In genomic region chr19:47179272-47179809, GRCm38 (mm10) we compare ENCODE assay signal across 7 mouse cellular contexts. TPM values are rescaled to one million over a fixed set of nuclear protein-coding genes. Genes with fewer than 3 reads are reported as not detected.
DNase-seq lines count a peak whose midpoint lies in the region; ATAC-seq and TF ChIP-seq lines count a peak whose summit lies in the region.

No protein-coding gene starts in this region.

- H3K9ac ChIP-seq in midbrain, embryonic 14.5 days (replicated peaks; ENCODE audit: low read length), result peak overlapping the region; percentile 67

- H3K9me3 ChIP-seq in midbrain, embryonic 14.5 days (ENCODE audit: control insufficient read depth, low read length), result peaks cover 3% of the 10 kb centered on the region; the same call in 1 of the 2 replicates

- H3K27me3 ChIP-seq in thymus, adult 2 months (ENCODE audit: control insufficient read depth, insufficient read depth, low read length), result peaks cover 6% of the 10 kb centered on the region
- no peaks in the 10 kb centered on the region for H3K27me3 ChIP-seq in cerebellum, adult 2 months (ENCODE audit: control insufficient read depth, insufficient read depth, low read length)
- peaks cover 12% of the 10 kb centered on the region; the same call in 1 of the 2 replicates for H3K27me3 ChIP-seq in midbrain, embryonic 14.5 days (ENCODE audit: control insufficient read depth, insufficient read depth, low read length)

- no peak overlapping the region for H3K27ac ChIP-seq in thymus, adult 2 months (ENCODE audit: control insufficient read depth, insufficient read depth, low read length)
- peak overlapping the region; percentile 30 for H3K27ac ChIP-seq in cerebellum, adult 2 months (ENCODE audit: insufficient read depth, low read length)
- H3K27ac ChIP-seq in midbrain, embryonic 14.5 days (replicated peaks; ENCODE audit: low read depth, low read length), result peak overlapping the region; percentile 72

- WGBS in thymus, adult 2 months, result 4% methylated on average over 42 of the region's 42 CpGs
- WGBS in cerebellum, adult 2 months, result under 1% methylated on average over 42 of the region's 42 CpGs
- under 1% methylated on average over 38 of the region's 42 CpGs for WGBS in midbrain, embryonic 14.5 days

- peak overlapping the region; percentile 93 for H3K4me2 ChIP-seq in midbrain, embryonic 14.5 days (ENCODE audit: low read length)

- peaks cover 10% of the 10 kb centered on the region for H3K4me1 ChIP-seq in thymus, adult 2 months (replicated peaks; ENCODE audit: control insufficient read depth, insufficient read depth, low read length)
- H3K4me1 ChIP-seq in cerebellum, adult 2 months (ENCODE audit: control insufficient read depth, insufficient read depth, low read length), result peaks cover 6% of the 10 kb centered on the region
- no peaks in the 10 kb centered on the region; the same call in 1 of the 2 replicates for H3K4me1 ChIP-seq in midbrain, embryonic 14.5 days (ENCODE audit: control insufficient read depth, insufficient read depth, low read length)

- no peak for TF ChIP-seq POLR2A in thymus, adult 2 months (IDR thresholded peaks at IDR 0.05; ENCODE audit: control insufficient read depth, extremely low read depth, insufficient read depth, low read length, poor library complexity)
- peak; percentile 29; the same call in 1 of the 2 replicates for TF ChIP-seq POLR2A in cerebellum, adult 2 months (IDR thresholded peaks at IDR 0.05; ENCODE audit: borderline replicate concordance, insufficient read depth, low read length)

- no peak for TF ChIP-seq CTCF in thymus, adult 2 months (IDR thresholded peaks at IDR 0.05; ENCODE audit: borderline replicate concordance, control insufficient read depth, extremely low read depth, insufficient read depth, low read length, poor library complexity)
- no peak for TF ChIP-seq CTCF in cerebellum, adult 2 months (IDR thresholded peaks at IDR 0.05; ENCODE audit: borderline replicate concordance, insufficient read depth, low read depth, low read length)

- peak overlapping the region; percentile 27 for H3K4me3 ChIP-seq in thymus, adult 2 months (ENCODE audit: control insufficient read depth, insufficient read depth, low read length)
- peak overlapping the region; percentile 92 for H3K4me3 ChIP-seq in cerebellum, adult 2 months (replicated peaks; ENCODE audit: insufficient read depth, low read depth, low read length)
- H3K4me3 ChIP-seq in midbrain, embryonic 14.5 days (replicated peaks; ENCODE audit: low read depth, low read length), result peak overlapping the region; percentile 68

- H3K36me3 ChIP-seq in thymus, adult 2 months (ENCODE audit: control insufficient read depth, insufficient read depth, low read length), result no peaks in the 10 kb centered on the region
- H3K36me3 ChIP-seq in midbrain, embryonic 14.5 days (ENCODE audit: control insufficient read depth, insufficient read depth, low read length), result no peaks in the 10 kb centered on the region

- no peak for DNase-seq in thymus, adult 2 months
- no peak for DNase-seq in thymus, postnatal 10 days (ENCODE audit: low spot score in 2 of 2)
- peak; percentile 76 to 77 for DNase-seq in cerebellum, adult 2 months
- DNase-seq in layer of hippocampus, postnatal 36 days, result peak; percentile 43 to 49
- DNase-seq in midbrain, embryonic 14.5 days, result peak; percentile 73
- peak; percentile 9 to 13 for DNase-seq in urinary bladder, postnatal 36 days (ENCODE audit: low spot score in 2 of 2)

- peak; percentile 52 for ATAC-seq in frontal cortex, adult (ENCODE audit: low TSS enrichment)
- peak; percentile 29; the same call in 1 of the 2 replicates for ATAC-seq in midbrain, embryonic 14.5 days (ENCODE audit: low FRiP score, low TSS enrichment)

RNA-seq across cellular contexts. Expression of gene Neurl1a, which starts 0.7 kb away (rescaled TPM):
- 1.6 and 2.0 TPM in 2 replicates for polyA plus RNA-seq in thymus, adult 2 months (2012; rRNA removed)
- 77.8 and 91.5 TPM in 2 replicates for polyA plus RNA-seq in cerebellum, adult 2 months (2012; rRNA removed)
- 100 to 1,000 TPM; 174 to 190 TPM for total RNA-seq in layer of hippocampus, postnatal 36 days (2021)
- polyA plus RNA-seq in midbrain, embryonic 14.5 days (2014; fragmentation: Nextera tagmentation; extraction: Ambion mirVana), result 9.6 and 11.4 TPM in 2 replicates

RNA-seq across cellular contexts. Expression of gene Calhm3, which starts 21.8 kb away (rescaled TPM):
- 0.45 and 1.1 TPM in 2 replicates for polyA plus RNA-seq in thymus, adult 2 months (2012; rRNA removed)
- polyA plus RNA-seq in cerebellum, adult 2 months (2012; rRNA removed), result not detected in 2 replicates
- not detected for total RNA-seq in layer of hippocampus, postnatal 36 days (2021)
- not detected in 2 replicates for polyA plus RNA-seq in midbrain, embryonic 14.5 days (2014; fragmentation: Nextera tagmentation; extraction: Ambion mirVana)

RNA-seq across cellular contexts. Expression of gene Calhm1, which starts 35.3 kb away (rescaled TPM):
- polyA plus RNA-seq in thymus, adult 2 months (2012; rRNA removed), result 0.13 TPM in 1 of 2 replicates, not detected in the other
- polyA plus RNA-seq in cerebellum, adult 2 months (2012; rRNA removed), result not detected in 2 replicates
- total RNA-seq in layer of hippocampus, postnatal 36 days (2021), result not detected
- not detected in 2 replicates for polyA plus RNA-seq in midbrain, embryonic 14.5 days (2014; fragmentation: Nextera tagmentation; extraction: Ambion mirVana)

RNA-seq across cellular contexts. Expression of gene Calhm2, which starts 41.2 kb away (rescaled TPM):
- polyA plus RNA-seq in thymus, adult 2 months (2012; rRNA removed), result 16.3 and 17.2 TPM in 2 replicates
- polyA plus RNA-seq in cerebellum, adult 2 months (2012; rRNA removed), result 1.3 and 1.4 TPM in 2 replicates
- 1 to 10 TPM; 4.0 to 4.2 TPM for total RNA-seq in layer of hippocampus, postnatal 36 days (2021)
- 0.45 and 0.49 TPM in 2 replicates for polyA plus RNA-seq in midbrain, embryonic 14.5 days (2014; fragmentation: Nextera tagmentation; extraction: Ambion mirVana)

Comparison
In these comparisons a context has a peak if more than half of its experiments do, and no peak if none do; other contexts are left out.
1. DNase-seq: peak in cerebellum, adult 2 months (2 of 2), layer of hippocampus, postnatal 36 days (2 of 2), midbrain, embryonic 14.5 days (single experiment) and urinary bladder, postnatal 36 days (2 of 2); none in thymus, adult 2 months (single experiment) and thymus, postnatal 10 days (0 of 2).
2. H3K4me3 ChIP-seq: peak in every context shown above with its lines; median percentile 92 in cerebellum, adult 2 months; 68 in midbrain, embryonic 14.5 days; 27 in thymus, adult 2 months.